Mouse (Mus musculus): ENCODE data around the gene Slc6a19.
A peak's percentile ranks its signal among the peaks of the same experiment; 100 is the strongest.
"Not testable (repeated sequence)": the region's sequence is repeated elsewhere in the genome, so short reads cannot be mapped to it uniquely, and the experiment has no call there.

The Slc6a19 gene

DNA sequence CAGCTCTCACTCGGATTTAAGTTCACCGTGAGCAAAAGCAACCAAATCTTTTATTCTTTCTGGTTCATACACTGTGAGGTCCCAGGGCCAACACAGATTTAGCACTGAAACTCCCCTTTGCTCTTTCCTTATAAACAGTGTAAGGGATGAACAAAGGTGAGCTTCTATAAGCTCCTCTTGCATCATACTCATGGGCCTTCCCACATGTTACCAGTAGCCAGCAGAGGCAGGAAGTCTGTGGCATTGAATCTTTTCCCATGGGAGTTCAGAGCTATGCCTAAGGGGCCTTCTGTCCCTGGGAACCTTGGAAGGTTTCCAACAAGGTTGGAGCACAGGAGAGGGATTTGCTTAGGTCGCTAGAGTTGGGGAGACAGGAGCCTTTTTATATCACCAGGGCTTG, 7.6 kb upstream of the Slc6a19 start:
- no peak for DNase-seq (ENCODE audit: low spot score in 2 of 2)

DNA sequence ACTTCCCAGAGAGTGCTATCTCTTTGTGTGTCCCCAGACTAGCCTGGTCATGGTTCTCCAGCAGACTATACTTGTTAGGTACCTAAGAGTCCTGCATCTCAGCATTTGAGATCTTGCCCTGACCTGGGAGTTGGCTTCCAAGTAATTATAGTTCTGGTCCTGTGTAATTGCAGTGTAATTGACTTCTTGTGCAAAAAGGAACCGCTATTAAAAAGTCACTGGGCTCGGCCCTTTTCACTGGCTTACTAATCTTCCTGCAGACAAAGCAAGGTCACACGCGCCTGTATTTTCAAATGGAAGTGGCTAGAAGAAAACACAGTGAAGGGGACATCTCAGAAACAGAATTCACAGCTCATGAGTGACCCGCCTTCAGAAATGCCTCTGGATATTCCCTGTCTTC, 7.1 kb upstream of the Slc6a19 start:
- no peak for DNase-seq (ENCODE audit: low spot score in 2 of 2)

DNA sequence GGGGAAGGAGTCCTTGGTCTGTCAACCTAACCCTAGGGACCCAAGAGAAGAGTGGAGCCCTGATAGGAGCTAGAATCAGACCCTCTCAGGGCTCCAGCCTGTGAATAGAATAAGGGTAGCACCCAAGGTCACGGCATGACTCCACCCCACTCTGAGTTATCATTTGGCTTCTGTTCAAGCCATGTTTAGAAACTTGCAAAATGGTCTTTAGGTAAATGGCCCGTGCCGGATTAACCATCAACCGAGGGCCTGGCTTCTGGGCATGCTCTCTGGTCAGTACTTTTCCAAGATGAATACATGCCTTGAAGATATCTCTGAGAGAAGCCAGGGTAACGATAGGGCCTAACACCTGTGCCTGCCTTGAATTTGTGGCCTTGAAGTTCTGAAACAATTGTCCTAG, 6.6 kb upstream of the Slc6a19 start:
- no peak for DNase-seq (ENCODE audit: low spot score in 2 of 2)

DNA sequence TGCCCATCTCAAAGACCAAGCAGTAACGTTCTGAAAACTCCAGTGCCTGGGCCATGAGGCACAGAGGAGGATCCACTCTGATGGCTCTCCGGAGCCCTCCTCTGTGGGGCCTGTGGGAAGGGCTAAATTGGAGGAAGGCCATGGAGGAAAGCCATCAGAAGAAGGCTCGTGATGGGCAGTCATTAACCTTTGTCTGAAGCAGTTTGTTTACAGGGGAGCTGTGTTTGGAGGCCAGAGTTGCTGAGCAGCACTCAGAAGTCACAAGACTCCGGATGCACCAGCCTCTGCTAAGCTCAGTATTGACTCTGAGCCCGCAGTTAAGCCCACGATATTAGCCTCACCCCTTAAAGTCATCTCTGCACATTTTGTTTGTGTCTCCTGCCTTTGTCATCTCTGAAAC, 4.8 kb upstream of the Slc6a19 start:
- DNase-seq (ENCODE audit: low spot score in 2 of 2): no peak

DNA sequence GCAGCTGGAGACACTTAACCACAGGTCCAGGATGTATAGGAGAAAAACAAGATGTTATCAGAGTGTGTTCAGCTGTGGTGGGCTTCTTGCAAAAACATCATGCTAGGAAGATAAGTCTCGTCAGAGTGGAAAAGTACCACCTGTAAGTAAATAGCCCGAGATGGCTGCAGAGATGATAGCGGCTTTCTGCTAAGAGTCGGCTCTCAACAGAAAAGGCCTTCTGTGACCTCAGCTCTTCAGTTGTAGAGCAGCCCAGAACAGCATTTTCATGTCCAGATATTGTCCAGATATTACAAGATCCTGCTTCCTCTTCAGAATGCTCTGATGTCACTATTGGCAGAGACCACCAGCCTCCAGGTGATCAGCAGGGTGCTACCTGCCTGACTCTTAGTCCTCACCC, 1.2 kb downstream of the Slc6a19 start:
- not testable (repeated sequence) for DNase-seq (ENCODE audit: low spot score in 2 of 2)

DNA sequence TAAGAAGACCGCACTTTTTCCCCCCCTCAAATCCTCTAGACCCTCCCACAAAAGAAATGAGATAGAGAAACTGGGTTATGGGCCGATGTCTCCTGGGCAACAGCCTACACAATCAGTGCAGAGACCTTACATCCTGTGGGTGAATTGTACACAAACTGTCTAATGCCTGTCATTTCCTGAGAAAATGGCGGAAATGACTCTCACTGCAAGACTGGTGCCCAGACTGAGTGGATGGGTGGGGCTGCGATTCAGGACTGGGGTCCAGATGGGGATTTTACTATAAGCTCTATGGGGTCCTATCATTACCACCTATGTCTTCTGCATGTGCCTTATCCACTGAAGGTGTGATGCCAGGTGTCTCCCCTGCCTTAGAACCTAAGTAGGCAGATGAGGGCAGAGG, 1.9 kb downstream of the Slc6a19 start:
- no peak for DNase-seq (ENCODE audit: low spot score in 2 of 2)

DNA sequence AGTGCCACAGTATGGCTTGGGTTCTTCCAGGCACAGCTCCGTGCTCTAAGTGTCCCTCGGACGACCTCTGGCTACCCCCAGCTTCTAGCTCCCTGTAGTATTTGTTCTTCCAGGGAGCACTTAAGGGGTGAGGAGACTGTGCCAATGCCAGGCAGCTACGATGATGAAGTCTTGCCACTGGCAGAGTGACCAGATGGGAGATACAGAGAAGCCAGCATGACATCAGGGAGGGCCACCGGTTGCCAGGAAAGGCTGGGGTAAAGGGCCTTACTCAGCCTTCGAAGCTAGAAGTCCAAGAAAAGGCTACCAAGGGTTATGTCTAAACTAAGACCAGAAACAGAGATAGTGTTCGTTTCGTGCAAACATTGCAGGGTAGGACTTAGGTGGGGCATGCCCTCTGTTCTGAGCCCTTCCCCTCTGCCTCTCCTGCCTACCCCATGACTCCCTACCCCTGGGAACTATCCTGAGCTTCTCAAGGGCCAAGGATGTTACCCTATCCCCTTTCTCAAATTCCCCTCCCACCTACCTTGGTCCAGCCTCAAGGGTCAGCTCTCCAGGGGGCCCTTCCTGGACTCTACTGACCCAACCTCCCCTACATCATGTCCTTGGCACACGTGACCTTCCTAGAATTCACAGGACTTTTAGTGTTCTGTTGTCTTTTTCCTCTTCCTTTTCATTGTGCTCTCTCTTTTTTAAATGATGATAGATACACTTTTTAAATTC, 3.3 kb downstream of the Slc6a19 start:
- DNase-seq (ENCODE audit: low spot score in 2 of 2): no peak

DNA sequence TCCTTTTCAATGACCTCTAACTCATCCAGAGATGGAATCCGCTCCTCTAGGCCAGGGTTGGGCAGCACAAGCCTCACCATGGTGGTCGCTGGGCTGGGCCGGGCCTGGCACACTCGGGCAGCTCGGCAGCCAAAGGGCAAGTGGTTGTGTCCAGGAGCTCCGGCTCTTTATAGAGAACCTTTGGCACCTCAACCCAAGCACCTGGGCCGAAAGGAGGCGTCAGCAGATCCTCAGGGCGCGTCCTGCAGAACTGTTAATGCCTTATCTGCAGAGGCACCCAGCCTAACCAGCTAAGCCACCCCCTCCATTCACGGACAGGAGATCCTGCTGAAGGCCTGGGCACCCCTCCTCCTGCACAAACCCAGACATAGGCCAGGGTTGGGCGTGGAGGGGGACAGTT, 4.1 kb downstream of the Slc6a19 start:
- DNase-seq (ENCODE audit: low spot score in 2 of 2): no peak

DNA sequence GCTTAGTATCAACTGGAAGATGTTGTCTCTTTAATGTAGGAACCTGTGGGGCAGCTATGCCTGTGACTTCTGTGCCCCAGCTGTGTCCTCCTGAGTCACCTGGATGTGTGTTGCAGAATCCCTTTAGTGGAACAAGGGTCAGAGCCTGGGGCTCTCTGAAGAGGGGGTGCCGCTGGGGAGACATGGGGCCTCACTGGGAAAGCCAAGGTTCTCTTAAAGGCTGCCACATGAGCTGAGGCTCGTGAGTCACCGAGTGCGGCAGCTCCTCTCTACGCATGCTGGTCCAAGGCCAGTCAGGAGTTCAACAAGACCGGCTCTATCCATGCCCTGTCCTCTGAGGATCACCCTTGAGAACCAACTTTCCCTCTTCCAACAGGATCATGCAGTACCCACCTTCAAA, 5.0 kb downstream of the Slc6a19 start:
- DNase-seq (ENCODE audit: low spot score in 2 of 2): no peak

DNA sequence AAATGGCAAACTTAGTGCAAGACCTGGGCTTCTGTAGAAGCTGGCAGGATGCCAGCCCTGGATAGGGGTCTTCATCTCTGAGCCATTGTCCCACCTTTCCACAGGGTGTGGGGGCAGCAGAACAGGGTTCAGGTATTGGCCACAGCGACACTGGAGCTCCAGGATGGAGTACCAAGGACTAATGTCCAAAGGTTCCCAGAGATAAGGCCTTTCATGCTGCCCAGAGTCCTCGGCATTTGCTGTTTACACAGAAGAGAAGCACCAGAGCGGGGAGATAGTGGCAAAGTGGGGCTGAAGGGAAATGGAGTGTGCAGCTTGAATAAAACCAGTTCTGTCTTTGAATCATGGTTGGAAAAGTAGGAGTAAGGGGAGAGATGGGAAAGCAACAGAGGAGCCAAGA, 8.1 kb downstream of the Slc6a19 start:
- DNase-seq (ENCODE audit: low spot score in 2 of 2): no peak

DNA sequence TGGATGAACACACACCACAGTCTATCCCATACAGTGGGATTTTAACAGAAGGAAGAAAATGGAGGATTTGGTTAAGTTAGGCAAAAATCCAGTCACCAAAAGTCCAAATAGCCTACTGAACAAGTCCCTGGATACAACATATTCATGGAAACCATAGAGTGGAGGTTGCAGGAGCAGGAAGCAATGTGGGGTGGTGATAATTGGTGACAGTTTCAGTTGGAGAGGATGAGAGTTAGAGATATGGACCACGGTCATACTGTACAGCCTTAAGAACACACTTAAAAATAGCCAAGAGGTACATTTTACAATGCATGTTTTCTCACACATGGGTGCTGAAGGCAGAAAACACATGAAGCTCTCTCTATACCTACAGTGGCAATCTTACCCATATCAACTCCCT, 9.7 kb downstream of the Slc6a19 start:
- no peak for DNase-seq (ENCODE audit: low spot score in 2 of 2)

DNA sequence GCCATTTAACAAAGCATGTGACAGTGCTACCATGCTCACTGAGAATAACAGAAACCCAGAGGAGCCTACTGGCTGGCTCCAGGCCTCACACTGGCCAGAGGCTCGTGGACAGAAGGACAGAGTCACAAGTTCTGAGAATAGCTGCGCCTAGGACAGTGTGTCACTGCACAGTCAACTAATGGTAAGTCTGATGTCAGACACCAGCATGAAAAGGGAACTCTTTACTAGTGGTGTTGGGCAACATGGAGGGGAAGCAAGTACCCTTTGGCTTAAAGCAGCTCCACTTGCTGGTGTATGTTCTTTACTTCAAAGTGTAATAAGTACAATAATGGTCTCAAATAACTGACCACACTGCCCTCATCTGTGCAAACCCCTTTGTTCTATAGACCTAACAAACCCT, 11.3 kb downstream of the Slc6a19 start:
- no peak for DNase-seq (ENCODE audit: low spot score in 2 of 2)

DNA sequence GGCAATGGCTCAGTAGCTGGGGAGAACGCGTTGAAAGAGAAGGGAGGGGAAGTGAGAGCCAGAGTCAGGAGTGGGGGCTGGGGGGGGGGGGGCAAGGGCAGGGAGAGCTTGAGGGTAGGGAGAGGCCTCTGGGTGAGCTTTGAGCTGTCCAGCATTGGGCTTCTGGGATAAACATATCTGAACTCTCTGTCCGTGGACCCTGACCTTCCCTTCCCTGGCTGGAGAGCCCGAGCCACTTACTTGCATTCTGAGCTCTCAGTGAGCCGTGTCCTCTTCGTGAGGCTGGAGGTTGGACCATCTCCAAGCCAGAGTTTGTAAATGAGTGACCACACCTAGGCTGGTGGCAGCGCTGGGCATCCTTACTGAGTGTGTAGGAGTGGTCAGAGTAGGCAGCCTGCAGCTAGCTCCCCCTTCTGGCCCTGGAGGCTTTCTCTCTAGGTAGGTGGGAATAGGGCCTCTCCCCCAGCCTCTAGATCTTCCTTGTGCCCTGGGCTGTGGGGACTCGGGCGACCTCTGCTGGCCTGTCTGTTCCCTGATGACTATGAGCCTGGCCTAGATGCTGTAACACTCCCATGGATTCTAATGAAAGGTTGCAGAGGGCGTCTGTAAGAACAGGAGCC, 12.3 kb downstream of the Slc6a19 start:
- DNase-seq (ENCODE audit: low spot score in 2 of 2): peak; percentile 36 to 53

DNA sequence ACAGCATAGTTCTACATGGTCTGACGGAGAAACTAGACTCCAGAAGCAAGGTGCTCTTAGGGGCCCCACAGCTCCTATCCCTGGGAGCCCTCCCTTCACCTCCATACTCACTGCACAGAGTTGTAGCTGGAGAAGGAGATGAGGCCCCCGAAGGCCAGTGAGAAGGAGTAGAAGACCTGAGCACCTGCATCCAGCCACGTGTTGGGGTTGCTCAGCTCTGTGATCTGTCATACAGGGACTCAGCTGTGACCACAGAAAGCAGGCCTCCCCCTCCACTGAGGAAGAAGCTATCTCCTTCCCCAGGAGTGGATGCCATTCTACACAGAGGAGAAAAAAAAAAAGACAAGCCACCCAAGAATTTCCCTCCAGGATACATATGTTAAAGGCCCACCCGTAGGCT, 15.7 kb downstream of the Slc6a19 start:
- DNase-seq (ENCODE audit: low spot score in 2 of 2): no peak

DNA sequence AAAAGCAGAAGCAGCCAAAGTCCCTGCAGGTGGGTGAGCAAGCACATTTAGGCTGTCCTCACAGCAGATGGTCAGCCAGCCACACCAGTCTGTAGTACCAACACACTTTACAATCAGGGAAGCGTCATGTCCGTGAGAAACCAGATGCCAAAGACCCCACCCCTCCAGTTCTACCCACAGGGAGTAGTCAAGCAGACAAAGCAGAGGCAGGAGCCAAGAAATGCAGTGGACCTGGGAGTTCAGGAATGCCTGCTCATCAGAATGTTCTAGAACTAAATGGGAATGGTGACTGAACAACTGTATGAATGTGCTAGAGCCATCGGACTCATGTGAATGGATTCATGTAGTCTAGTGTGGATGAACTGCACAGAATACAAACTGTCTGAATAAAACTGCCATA, 17.1 kb downstream of the Slc6a19 start:
- no peak for DNase-seq (ENCODE audit: low spot score in 2 of 2)

DNA sequence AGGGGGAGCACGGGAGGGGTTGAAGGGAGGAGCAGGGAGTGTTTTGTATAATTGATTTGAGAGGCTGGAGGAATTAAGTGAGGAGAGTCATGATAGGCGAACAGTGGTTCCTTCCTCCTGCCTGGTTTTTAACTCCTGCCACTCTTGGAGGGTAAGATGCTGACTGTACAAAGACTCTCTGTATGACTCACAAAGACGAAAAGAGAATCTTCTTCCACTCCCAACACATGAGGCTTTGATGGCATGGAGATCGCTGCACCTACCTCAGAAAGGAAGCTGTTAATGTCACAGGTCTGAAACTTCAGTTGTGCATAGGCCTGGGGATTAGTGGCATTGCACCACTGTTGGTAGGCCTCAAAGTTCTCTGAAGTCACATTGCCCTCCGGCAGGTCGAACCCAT, 19.2 kb downstream of the Slc6a19 start:
- no peak for DNase-seq (ENCODE audit: low spot score in 2 of 2)

DNA sequence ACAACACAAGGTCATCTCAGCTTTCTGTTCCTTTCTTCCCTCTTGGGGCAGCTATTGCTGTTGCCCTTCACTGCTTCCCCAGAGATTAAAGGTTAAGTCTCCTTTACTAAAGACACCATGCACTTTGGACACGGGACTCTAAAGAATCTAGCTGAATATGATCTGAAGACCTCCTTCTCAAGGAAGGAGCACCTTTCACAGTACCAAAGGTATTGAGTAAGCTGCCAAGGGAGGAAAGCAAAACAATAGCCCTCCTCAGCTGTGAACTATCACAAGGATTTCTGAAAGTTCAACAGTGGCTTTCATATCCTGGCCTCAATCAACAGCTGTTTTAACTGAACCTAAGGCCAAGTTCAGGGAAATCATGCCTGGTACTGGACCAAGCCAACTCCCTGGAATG, 20.3 kb downstream of the Slc6a19 start:
- DNase-seq (ENCODE audit: low spot score in 2 of 2): no peak

DNA sequence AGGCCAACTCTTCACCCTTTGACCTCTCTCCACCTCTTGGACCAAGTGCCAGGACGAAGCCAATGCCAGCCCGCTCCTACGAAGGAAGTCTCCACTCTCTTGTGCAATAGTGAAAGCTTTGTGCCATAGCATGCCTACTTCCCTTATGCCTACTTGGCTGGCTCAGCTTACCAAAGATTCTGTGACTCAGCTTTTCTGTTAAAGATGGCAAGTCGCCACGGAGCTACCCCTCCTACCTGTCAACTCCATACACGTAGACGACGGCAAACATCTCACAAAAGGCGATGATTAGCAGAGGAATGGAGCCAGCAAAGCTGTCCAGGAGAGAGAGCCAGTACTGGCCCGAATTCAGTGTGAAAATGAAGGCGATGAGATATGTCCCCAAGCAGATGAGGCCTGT, 21.0 kb downstream of the Slc6a19 start:
- DNase-seq (ENCODE audit: low spot score in 2 of 2): peak; percentile 19 to 30

DNA sequence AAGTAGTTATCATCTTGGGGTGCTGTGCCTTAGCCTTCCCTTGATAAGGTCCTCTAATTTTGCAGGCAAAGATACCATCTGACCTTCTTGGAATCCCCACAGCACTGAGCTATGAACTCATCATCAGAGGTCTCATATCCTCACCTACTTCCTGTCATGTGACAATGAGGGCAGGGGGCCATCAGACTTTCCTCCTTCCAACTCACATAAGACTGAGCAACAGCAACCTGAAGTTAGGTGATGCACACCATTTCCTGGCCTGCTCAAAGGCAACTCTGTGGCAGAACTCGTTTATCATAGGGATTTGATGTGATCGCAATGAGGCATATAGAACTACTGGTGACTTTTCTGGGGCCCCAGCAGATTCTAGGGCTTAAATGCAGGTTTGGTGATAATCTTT, 22.4 kb downstream of the Slc6a19 start:
- no peak for DNase-seq (ENCODE audit: low spot score in 2 of 2)

DNA sequence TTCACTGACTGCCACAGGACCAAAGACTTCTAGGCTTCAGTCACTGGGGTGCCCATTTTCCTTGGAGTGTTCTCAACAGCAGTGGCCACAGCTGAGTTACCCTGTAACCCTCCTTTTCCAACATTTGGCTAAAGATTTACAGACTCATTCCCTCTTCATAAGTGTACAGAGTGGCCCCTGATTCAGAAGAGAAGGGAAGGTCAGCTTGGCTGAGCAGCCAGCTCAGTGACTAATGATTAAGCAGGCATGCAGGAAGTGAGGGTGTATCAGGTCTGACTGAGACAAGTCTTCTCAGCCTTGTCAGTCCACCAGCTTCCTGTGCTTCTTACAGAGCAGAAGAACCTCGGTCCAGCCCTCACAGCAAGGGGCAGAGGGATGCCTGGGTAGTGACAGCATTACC, 24.3 kb downstream of the Slc6a19 start:
- DNase-seq (ENCODE audit: low spot score in 2 of 2): no peak

DNA sequence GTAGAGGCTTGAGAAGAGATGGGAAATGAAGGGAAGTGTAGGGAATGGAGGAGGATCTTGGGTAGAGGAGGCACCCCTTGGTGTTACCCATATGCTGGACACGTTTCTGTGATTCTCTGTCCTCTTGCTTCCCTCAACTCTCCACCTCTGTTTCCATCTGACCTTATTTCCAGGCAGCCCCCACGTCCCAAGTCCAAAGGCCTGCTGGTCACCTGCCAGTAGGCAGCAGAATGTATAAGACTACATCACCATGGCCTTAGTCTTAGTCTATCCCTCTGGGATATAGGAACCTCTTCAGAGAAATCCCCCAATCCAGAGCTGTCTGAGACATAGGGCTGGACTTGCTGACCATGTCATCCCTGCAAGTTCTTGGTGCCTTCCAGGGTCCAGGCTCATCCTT, 25.4 kb downstream of the Slc6a19 start:
- no peak for DNase-seq (ENCODE audit: low spot score in 2 of 2)

DNA sequence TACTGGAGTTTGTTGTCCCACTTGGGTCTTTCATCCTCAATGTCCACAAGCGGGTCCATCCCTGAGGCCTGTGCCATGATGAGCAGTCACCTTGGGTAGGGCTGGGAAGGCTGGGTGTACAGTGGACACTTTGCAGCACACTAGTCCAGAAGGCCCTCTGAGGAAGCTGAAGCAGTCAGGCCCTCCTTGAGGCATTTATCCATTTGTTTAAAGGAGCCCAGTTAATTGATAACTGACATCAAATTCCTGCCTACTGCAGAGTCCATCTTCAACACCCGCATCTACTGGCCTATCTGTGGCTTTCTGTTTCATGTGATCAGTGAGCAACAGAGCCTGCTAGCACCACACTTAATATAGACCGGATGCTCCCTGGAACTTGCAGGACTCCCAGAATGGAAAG, 26.8 kb downstream of the Slc6a19 start, which contains the start of gene Slc6a18:
TSS of gene Slc6a18 (minus strand) at position 171 of the 400 bp plus-strand sequence.
- no peak for DNase-seq (ENCODE audit: low spot score in 2 of 2)

DNA sequence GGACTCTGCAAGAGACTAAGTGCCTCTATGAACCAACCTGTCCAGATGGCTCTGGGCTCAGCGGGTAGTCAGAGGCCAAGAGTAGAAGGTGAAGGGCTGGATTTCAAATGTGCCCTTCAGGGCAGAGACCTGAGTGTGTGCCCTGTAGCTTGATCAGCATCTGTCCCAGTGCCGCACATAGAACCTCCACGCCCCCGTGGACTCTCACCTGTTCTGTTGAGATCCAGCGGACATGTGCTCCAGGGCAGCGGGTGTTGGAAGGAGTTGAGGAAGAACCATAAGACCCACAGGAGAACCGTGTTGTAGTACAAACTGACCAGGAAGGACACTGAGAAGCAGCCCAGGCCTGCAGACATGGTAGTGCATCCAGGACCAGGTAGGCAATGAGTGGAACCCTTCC, 29.5 kb downstream of the Slc6a19 start:
- no peak for DNase-seq (ENCODE audit: low spot score in 2 of 2)

DNA sequence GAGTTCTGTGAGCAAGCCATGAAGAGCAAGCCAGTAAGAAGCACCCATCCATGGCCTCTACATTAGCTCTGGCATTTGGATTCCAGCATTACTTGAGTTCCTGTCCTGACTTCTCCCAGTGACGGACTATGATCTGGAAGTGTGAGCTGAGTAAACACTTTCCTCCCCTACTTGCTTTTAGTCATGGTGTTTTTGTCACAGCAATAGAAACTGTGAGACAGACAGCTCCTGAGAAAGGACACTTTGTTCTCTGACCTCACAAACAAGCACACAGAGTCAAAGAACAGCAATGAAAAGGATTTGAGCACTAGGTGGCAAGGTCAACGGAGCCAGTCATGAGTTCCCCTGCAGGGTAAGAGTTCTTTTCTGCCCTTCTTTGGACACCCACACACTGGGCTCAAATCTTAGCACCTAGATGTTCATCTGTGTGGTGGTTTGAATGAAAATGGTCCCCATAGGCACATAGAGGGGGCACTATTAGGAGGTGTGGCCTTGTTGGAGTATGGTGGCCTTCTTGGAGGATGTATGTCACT, 44.4 kb downstream of the Slc6a19 start:
- no peak for DNase-seq (ENCODE audit: low spot score in 2 of 2)
